Mouse (Mus musculus): ENCODE results near the gene Btg1.

Btg1 gene

GRCm38 (mm10) chr10:96616709-96617116 lies at the start of gene Btg1:
Btg1 (plus strand) TSS chr10:96617006.
- DNase-seq (ENCODE audit: low read depth, low spot score) = peak; percentile 98

DNA sequence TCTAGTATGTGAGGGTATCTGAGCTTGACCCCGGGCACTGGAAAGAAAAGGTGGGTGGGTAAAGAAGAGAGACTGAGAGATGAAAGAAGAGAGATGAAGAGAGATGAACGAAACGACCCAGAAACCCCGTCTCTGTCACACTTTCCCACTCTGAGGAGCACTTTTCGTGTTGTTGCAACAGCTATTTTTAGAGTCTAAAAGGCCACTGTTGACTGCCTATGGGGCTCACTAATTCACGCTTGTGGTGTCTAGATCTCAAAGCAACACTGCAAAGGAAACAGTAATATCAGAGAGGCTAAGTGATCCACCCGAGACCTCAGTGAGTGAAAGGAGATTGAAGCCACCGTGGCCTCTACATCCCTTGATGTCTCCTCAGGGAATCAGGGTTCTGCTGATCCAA lies 47.3 kb upstream of the Btg1 start:
- no peak for DNase-seq (ENCODE audit: low read depth, low spot score)

DNA sequence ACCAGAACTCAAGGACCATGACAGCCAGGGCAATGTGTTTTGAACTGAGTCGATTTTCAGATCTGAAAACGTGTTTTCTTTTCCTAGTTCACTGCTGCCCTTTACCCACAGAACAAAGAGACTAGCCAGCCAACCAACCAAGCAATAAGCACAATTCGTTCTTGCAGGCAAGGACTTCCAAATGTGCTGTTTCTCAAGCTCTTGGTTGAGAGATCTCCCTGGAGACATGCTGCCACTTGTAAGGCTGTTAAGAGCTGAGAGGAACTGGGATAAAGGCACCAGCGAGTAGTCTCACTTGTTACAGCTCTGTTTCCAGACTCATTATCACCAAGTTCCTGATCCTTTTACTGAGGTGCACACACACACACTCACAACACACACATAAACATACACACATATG lies 45.6 kb upstream of the Btg1 start:
- no peak for DNase-seq (ENCODE audit: low read depth, low spot score)

- no peak for DNase-seq (ENCODE audit: low read depth, low spot score)
Measured at GRCm38 (mm10) chr10:96574786-96575185, 42.0 kb upstream of the Btg1 start.

DNA sequence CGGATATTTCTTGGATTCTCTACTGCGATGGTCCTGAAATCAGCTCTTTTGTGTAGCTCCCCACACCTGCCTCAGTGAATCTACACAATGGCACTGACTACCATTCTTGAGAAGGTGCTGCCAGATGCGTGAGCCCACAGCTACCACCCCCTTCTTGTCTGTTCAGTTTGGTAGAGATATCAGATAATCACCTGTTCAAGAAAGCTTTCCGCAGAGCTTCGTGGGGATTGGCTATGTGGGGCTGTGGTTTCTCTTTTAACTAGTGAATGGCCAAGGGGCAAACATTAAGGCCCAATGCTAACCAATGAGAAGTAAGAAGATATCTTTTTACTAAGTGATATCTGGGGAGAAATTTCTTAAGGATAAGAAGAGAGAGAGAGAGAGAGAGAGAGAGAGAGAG lies 41.5 kb upstream of the Btg1 start:
- no peak for DNase-seq (ENCODE audit: low read depth, low spot score)

DNA sequence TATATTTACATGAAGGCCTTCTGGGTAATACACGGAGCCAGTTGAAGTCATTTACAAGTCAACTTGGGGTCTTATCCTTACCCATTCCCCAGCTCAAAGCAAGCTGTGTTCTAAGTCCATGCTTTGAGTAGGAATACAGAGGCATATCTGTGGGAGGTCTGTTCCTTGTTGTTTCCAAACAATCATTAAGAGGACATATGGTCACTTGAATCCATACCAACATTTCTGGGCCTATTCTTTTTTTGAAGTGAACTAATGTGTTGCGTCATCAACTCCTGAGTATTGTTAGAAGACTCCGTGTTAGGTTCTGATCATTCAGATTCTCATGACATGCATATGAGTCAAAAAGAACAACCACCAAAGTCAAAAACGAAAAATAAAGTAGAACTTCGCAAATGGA lies 37.9 kb upstream of the Btg1 start:
- DNase-seq (ENCODE audit: low read depth, low spot score) = no peak

- DNase-seq (ENCODE audit: low read depth, low spot score) = no peak
Measured at GRCm38 (mm10) chr10:96579436-96579835, 37.4 kb upstream of the Btg1 start.

GRCm38 (mm10) chr10:96580246-96580645 lies 36.6 kb upstream of the Btg1 start:
- DNase-seq (ENCODE audit: low read depth, low spot score) = no peak

DNA sequence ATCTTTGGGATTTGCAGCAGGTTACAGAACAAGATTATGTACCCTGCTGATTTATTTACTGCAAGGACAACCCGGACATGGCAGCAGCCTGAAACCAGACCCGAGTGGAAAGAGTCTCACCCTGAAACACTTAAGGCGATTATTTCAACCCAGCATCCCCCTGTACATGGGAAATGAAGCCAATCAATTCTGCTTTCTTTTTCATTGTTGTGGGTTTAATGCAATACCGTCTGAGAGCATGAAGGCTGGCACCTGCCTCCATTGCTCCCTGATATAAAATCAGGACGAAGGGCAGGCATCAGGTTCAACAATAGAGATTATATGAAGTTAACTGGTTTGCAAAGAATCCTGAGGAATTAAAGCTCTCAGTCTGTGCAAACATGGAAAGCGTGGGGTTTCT lies 35.6 kb upstream of the Btg1 start:
- DNase-seq (ENCODE audit: low read depth, low spot score) = no peak

- DNase-seq (ENCODE audit: low read depth, low spot score) = no peak
Measured at GRCm38 (mm10) chr10:96586191-96586880, 30.5 kb upstream of the Btg1 start.

- no peak for DNase-seq (ENCODE audit: low read depth, low spot score)
Measured at GRCm38 (mm10) chr10:96586881-96587217, 30.0 kb upstream of the Btg1 start.

- DNase-seq (ENCODE audit: low read depth, low spot score) = no peak
Measured at GRCm38 (mm10) chr10:96588233-96588632, 28.6 kb upstream of the Btg1 start.

GRCm38 (mm10) chr10:96589781-96590180 lies 27.0 kb upstream of the Btg1 start:
- DNase-seq (ENCODE audit: low read depth, low spot score) = no peak

GRCm38 (mm10) chr10:96592089-96592488 lies 24.7 kb upstream of the Btg1 start:
- DNase-seq (ENCODE audit: low read depth, low spot score) = no peak

DNA sequence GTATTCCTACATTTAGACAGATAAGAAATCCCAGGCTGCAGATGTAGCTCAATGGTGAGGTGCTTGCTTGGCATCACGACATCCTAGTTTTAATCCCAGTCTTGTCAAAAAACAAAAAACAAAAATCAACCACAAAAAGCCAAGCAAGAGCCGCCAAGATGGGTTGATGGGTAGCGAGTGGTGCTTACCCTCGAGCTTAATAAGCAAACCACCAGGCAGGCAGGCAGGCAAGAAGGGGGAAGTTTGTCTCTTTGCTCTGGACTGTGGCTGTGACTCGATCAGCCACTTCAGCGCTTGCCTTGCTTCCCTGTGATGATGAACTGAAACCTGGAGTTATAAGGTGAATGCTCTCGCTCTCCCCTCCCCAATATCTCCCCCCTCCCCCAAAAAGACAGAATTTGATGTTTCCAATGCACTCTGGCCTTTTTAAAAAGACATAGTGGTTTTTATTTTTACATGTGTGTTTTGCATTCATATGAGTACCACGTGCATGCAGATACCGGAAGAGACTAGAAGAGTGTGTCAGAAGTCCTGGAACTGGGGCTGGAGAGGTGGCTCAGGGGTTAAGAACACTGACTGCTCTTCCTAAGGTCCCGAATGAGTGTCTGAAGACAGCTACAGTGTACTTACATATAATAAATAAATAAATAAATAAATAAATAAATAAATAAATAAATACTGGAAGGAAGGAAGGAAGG lies 21.2 kb upstream of the Btg1 start:
- no peak for DNase-seq (ENCODE audit: low read depth, low spot score)

- no peak for DNase-seq (ENCODE audit: low read depth, low spot score)
Measured at GRCm38 (mm10) chr10:96596411-96596810, 20.4 kb upstream of the Btg1 start.

- DNase-seq (ENCODE audit: low read depth, low spot score) = no peak
Measured at GRCm38 (mm10) chr10:96599641-96600040, 17.2 kb upstream of the Btg1 start.

DNA sequence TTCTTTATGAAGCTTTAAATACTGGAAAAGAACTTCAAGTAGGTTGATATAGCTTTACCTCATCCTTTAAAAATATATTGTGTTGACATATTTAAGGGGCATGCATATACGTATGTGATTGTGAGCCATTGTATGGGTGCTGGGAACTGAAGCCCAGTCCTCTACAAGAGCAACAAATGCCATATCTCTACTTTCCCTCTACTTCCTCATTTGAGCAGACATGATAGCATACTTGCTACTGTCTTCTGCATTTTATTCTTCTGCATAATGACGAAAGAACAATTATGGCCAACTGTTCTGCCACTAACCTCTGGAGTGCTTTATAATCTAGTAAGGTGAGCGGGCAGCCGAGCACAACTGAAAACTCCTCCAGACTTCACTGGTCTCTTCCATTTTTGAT lies 15.1 kb upstream of the Btg1 start:
- no peak for DNase-seq (ENCODE audit: low read depth, low spot score)

DNA sequence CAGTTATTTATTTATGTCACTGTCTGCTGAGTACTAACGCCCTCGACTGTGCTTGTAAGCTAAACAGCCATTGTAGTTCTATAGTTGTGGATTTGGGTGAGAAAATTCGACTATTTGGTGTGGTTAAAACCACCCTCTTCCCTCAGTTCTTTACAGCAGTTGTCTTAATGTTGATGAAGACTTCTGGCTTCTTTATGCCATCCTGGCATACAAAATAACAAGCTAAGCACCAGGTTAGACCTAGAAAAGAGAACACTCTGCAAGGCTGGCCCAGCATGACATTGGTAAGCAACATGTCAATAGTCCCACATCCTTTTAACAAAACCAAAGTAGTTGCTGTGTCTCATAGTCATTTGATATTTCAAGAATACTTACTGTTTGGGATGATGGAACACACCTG lies 14.5 kb upstream of the Btg1 start:
- DNase-seq (ENCODE audit: low read depth, low spot score) = no peak

DNA sequence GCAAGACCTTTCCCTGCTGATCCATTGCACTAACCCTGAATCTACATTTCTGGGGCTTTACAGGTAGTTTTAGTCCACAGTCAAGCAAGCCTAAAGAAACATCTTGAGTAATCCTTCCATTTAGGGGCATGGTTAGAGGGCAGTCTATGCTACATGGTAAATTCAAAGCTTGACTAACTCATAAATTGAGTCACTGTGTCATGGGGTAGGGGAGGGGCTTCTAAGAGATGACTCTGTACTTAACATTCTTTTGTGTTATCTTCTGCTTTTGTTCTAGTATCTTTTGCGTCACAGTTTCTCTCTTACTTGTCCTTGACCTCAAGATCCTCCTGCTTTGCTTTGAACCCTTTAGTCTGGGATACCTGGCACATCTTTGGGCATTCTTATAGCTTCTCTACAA lies 11.6 kb upstream of the Btg1 start:
- no peak for DNase-seq (ENCODE audit: low read depth, low spot score)

DNA sequence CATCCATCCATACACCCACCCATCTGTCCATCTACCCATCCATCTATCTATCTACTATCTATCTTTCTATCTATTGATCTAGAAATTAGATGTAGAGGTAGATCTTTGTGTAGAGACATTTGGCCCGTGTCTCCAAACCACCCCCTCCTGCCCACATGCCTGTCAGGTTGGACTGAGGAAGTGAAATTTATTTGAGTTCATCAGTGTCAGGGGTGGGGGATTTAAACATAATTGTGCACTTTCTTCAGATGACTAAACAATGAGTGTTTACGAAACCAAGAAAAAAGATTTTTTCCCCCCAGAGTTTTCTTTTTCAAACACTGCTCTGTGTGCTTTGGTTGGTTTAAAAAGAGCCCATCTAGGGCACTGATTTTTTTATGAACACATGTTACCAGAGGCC lies 10.9 kb upstream of the Btg1 start:
- no peak for DNase-seq (ENCODE audit: low read depth, low spot score)

DNA sequence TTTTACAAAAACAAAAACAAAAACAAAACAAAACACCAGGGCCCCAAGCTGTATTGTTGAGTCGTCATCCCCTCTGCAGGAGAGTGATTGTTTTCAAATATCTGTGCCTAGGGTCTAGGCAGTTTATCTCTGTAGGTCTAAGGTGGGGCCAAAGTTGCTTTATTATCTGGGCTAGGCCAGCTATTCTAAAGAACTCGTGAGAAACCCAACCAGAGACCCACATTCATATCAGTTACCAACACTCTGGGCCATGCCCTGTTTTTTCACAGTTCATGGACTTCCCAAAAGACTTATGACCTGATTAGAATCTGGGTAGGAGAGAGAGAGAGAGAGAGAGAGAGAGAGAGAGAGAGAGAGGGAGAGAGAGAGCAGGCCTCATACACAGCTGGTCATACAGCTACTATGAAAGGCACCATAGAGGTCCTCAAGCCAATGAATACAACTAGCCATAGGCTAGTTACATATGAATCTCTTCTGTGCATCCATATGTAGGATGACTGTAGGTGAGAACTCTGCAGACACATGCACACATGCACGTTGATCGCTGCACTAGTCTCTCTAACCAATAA lies 9.1 kb upstream of the Btg1 start:
- no peak for DNase-seq (ENCODE audit: low read depth, low spot score)

Measured in embryo, embryonic 11.5 days (tissue).